Mouse (Mus musculus): ENCODE data around the gene Apbb2. TPM values are rescaled to one million over a fixed set of nuclear protein-coding genes. Genes with fewer than 3 reads are reported as not detected.

Gene Apbb2
- polyA plus RNA-seq, 1 experiment from 2014 or later = 28.2 TPM

GRCm38 (mm10) chr5:66505071-66505470 is 113.5 kb downstream of the Apbb2 start:
- H3K27ac ChIP-seq = no peak overlapping the region
- H3K4me3 ChIP-seq = no peak overlapping the region
- no peaks in the 10 kb centered on the region for H3K9me3 ChIP-seq
- H3K27me3 ChIP-seq (ENCODE audit: poor library complexity, severe bottlenecking) = no peaks in the 10 kb centered on the region
- DNase-seq (ENCODE audit: extremely low spot score, low spot score) = no peak
- 89% methylated on average over 1 of the region's 1 CpGs for WGBS
- H3K36me3 ChIP-seq (replicated peaks) = no peaks in the 10 kb centered on the region
- peaks cover 14% of the 10 kb centered on the region for H3K4me1 ChIP-seq

DNA sequence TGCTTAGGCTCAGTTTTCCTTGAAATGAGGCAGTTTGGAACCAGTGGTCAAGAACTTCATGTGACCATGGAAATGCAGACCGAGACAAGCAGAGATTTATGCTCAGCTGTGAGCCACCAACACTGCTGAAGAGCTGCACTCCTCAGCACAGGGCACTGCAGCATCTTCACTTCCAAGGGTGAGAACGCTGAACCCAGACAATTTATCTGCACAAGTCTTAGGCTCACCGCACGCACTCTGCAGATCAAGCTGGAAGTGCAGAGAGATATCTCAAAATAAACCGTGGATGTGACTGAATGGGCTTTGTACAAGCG is 114.2 kb downstream of the Apbb2 start:
- H3K4me1 ChIP-seq = peaks cover 14% of the 10 kb centered on the region
- H3K27me3 ChIP-seq (ENCODE audit: poor library complexity, severe bottlenecking) = no peaks in the 10 kb centered on the region
- no peaks in the 10 kb centered on the region for H3K9me3 ChIP-seq
- no peak overlapping the region for H3K4me3 ChIP-seq
- no peaks in the 10 kb centered on the region for H3K36me3 ChIP-seq (replicated peaks)
- H3K27ac ChIP-seq = 0 out of 2 replicates have a peak overlapping the region, but pooled peaks have one; percentile 15
- WGBS = 87% methylated on average over 6 of the region's 6 CpGs
- DNase-seq (ENCODE audit: extremely low spot score, low spot score) = no peak

- Histone ChIP-seq H3K9me3 (no peaks in the 10 kb centered on the region), H3K36me3 (replicated peaks) (no peaks in the 10 kb centered on the region), H3K4me1 (peaks cover 14% of the 10 kb centered on the region), H3K27ac (0 out of 2 replicates have a peak overlapping the region, but pooled peaks have one; percentile 15), H3K27me3 (ENCODE audit: poor library complexity, severe bottlenecking) (no peaks in the 10 kb centered on the region), H3K4me3 (no peak overlapping the region)
- no peak for DNase-seq (ENCODE audit: extremely low spot score, low spot score)
- WGBS = 77% methylated on average over 17 of the region's 17 CpGs
These were observed 114.8 kb downstream of the Apbb2 start for GRCm38 (mm10) chr5:66503557-66504433.

- Histone ChIP-seq H3K4me1 (peaks cover 14% of the 10 kb centered on the region), H3K36me3 (replicated peaks) (no peaks in the 10 kb centered on the region), H3K9me3 (no peaks in the 10 kb centered on the region), H3K27ac (no peak overlapping the region), H3K4me3 (no peak overlapping the region), H3K27me3 (ENCODE audit: poor library complexity, severe bottlenecking) (no peaks in the 10 kb centered on the region)
- 93% methylated on average over 1 of the region's 1 CpGs for WGBS
- DNase-seq (ENCODE audit: extremely low spot score, low spot score) = no peak
These were observed 115.6 kb downstream of the Apbb2 start for GRCm38 (mm10) chr5:66503033-66503432.

DNA sequence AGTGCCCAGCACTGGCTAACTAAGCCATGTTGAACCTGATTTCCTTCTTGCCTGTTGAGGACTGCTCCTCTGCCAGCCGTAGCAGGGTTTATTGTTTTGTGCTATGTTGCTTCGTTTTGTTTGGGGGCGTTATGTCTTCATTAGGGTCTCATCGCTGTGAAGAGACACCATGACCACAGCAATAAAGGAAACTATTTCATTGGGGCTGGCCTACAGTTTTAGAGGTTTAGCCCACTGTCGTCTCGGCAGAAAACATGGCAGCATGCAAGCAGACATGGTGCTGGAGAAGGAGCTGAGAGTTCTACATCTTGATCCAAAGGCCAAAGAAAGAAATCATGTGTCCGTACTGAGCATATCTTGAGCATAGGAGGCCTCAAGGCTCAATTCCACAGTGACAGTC is 119.0 kb downstream of the Apbb2 start:
- DNase-seq (ENCODE audit: extremely low spot score, low spot score) = no peak
- H3K9me3 ChIP-seq = no peaks in the 10 kb centered on the region
- H3K27me3 ChIP-seq (ENCODE audit: poor library complexity, severe bottlenecking) = no peaks in the 10 kb centered on the region
- 93% methylated on average over 7 of the region's 7 CpGs for WGBS
- H3K4me3 ChIP-seq = no peak overlapping the region
- no peaks in the 10 kb centered on the region for H3K36me3 ChIP-seq (replicated peaks)
- H3K4me1 ChIP-seq = peaks cover 36% of the 10 kb centered on the region
- H3K27ac ChIP-seq = no peak overlapping the region

- WGBS = 77% methylated on average over 1 of the region's 1 CpGs
- Histone ChIP-seq H3K4me3 (no peak overlapping the region), H3K27me3 (ENCODE audit: poor library complexity, severe bottlenecking) (no peaks in the 10 kb centered on the region), H3K27ac (no peak overlapping the region), H3K36me3 (replicated peaks) (no peaks in the 10 kb centered on the region), H3K9me3 (no peaks in the 10 kb centered on the region), H3K4me1 (peaks cover 27% of the 10 kb centered on the region)
- no peak for DNase-seq (ENCODE audit: extremely low spot score, low spot score)
These were observed 120.4 kb downstream of the Apbb2 start for GRCm38 (mm10) chr5:66498140-66498539.

DNA sequence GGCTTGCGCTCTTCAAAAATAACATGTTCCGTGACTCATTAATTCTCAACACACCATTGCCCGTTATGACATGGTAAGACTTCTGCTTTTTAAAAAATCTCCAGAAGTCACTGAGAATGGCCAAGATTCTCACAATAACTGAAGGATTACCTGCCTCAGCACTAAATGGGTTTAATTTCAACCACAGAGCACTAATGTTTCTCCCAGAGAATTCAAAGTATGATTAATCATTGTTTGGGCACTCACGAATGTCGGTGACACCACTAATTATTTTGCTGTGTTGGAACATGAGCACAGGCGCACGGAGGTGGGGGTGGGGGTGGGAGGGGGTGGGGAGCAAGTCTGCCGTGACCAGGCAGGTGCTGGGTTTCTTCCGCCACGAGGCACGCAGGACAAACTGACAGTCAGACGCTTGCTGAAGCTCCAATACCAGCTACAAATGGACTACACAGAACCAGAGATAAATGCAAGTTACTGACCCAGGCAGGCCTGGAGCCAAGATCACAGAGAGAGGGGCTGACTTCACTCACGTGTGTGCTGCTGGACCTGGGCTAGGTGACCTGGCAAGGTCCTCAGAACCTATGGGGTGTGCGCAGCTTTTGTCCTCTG is 121.0 kb downstream of the Apbb2 start:
- Histone ChIP-seq H3K4me3 (no peak overlapping the region), H3K9me3 (no peaks in the 10 kb centered on the region), H3K4me1 (peaks cover 32% of the 10 kb centered on the region), H3K27ac (0 out of 2 replicates have a peak overlapping the region, but pooled peaks have one; percentile 37), H3K36me3 (replicated peaks) (no peaks in the 10 kb centered on the region), H3K27me3 (ENCODE audit: poor library complexity, severe bottlenecking) (no peaks in the 10 kb centered on the region)
- DNase-seq (ENCODE audit: extremely low spot score, low spot score) = no peak
- WGBS = 75% methylated on average over 14 of the region's 14 CpGs

- no peak overlapping the region for H3K4me3 ChIP-seq
- no peaks in the 10 kb centered on the region for H3K9me3 ChIP-seq
- no peak for DNase-seq (ENCODE audit: extremely low spot score, low spot score)
- H3K4me1 ChIP-seq = peaks cover 38% of the 10 kb centered on the region
- H3K27ac ChIP-seq = no peak overlapping the region
- WGBS = 70% methylated on average over 4 of the region's 4 CpGs
- H3K36me3 ChIP-seq (replicated peaks) = no peaks in the 10 kb centered on the region
- H3K27me3 ChIP-seq (ENCODE audit: poor library complexity, severe bottlenecking) = no peaks in the 10 kb centered on the region
These were observed 121.7 kb downstream of the Apbb2 start for GRCm38 (mm10) chr5:66496881-66497360.

- Histone ChIP-seq H3K4me3 (no peak overlapping the region), H3K27me3 (ENCODE audit: poor library complexity, severe bottlenecking) (no peaks in the 10 kb centered on the region), H3K27ac (no peak overlapping the region; the same call in 1 of the 2 replicates), H3K4me1 (peaks cover 41% of the 10 kb centered on the region), H3K36me3 (replicated peaks) (no peaks in the 10 kb centered on the region), H3K9me3 (no peaks in the 10 kb centered on the region)
- DNase-seq (ENCODE audit: extremely low spot score, low spot score) = no peak
- WGBS = 61% methylated on average over 4 of the region's 4 CpGs
These were observed 123.9 kb downstream of the Apbb2 start for GRCm38 (mm10) chr5:66494651-66495050.

DNA sequence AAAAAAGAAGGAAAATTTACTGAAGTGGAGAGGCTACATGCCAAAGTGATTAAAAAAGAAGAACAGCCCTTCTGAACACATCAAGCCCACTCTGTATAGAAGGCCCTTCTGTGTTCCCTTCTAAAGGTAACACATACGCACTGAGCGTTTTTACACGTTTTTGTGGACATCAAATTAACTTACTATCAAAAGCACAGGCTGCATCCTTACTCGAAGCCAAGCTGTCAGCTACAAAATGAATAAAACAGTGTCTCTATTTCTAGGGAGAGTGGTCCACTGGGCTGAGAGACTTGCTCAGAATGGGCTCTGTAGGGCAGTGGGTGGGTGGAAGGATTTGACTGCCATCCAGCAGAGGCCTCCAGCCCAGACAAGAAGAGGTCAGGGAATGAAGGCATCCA is 126.0 kb downstream of the Apbb2 start:
- Histone ChIP-seq H3K27me3 (ENCODE audit: poor library complexity, severe bottlenecking) (no peaks in the 10 kb centered on the region), H3K9me3 (no peaks in the 10 kb centered on the region), H3K4me3 (no peak overlapping the region), H3K36me3 (replicated peaks) (no peaks in the 10 kb centered on the region), H3K27ac (peak overlapping the region; percentile 12; the same call in 1 of the 2 replicates), H3K4me1 (peaks cover 36% of the 10 kb centered on the region)
- DNase-seq (ENCODE audit: extremely low spot score, low spot score) = no peak
- 88% methylated on average over 4 of the region's 4 CpGs for WGBS

- Histone ChIP-seq H3K36me3 (replicated peaks) (no peaks in the 10 kb centered on the region), H3K4me3 (no peak overlapping the region), H3K27me3 (ENCODE audit: poor library complexity, severe bottlenecking) (no peaks in the 10 kb centered on the region), H3K4me1 (peaks cover 31% of the 10 kb centered on the region), H3K9me3 (no peaks in the 10 kb centered on the region), H3K27ac (no peak overlapping the region)
- DNase-seq (ENCODE audit: extremely low spot score, low spot score) = no peak
- WGBS = 91% methylated on average over 14 of the region's 14 CpGs
These were observed 126.5 kb downstream of the Apbb2 start for GRCm38 (mm10) chr5:66491907-66492562.

DNA sequence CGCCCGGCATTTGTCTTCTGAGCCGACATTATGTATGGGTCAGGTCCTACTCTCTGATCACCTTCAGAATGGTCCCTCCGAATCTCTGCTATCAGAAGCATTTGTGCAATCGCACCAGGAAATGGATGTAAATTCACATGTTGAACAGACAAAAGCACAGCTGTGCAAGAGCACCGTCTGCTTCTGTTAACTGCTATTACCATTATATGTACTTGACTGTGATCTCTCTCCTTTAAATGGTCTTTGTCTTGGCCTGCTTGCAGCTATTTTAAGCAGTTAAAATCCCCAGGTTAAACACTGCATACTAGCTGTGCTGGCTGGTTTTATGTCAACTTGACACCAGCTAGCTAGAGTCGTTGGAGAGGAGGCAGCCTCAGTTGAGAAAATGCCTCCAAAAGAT is 132.6 kb downstream of the Apbb2 start:
- Histone ChIP-seq H3K27ac (no peak overlapping the region), H3K36me3 (replicated peaks) (no peaks in the 10 kb centered on the region), H3K9me3 (no peaks in the 10 kb centered on the region), H3K4me3 (no peak overlapping the region), H3K4me1 (peaks cover 15% of the 10 kb centered on the region), H3K27me3 (ENCODE audit: poor library complexity, severe bottlenecking) (no peaks in the 10 kb centered on the region)
- no peak for DNase-seq (ENCODE audit: extremely low spot score, low spot score)
- 83% methylated on average over 7 of the region's 7 CpGs for WGBS

DNA sequence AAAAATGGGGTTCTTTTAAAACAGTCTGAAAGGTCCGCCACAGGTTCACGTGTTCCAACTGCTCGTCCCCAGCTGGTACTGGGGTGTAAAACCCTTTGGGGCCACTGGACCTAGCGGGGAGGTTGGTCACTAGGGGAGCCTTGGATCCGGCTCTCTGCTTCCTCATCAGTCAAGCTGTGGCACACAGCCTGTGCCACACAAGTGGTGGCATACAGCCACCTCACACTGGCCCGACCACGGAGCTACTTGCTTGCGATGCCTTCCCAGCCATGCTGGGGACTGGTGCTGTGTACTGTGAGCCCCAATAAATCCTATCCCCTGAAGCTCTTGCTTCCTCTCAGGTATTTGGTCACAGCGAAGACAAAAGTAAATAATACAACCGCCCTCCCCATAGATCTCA is 142.3 kb downstream of the Apbb2 start:
- Histone ChIP-seq H3K9me3 (no peaks in the 10 kb centered on the region), H3K27ac (no peak overlapping the region), H3K27me3 (ENCODE audit: poor library complexity, severe bottlenecking) (no peaks in the 10 kb centered on the region), H3K4me3 (no peak overlapping the region), H3K36me3 (replicated peaks) (no peaks in the 10 kb centered on the region), H3K4me1 (peaks cover 14% of the 10 kb centered on the region)
- DNase-seq (ENCODE audit: extremely low spot score, low spot score) = no peak
- WGBS = 91% methylated on average over 10 of the region's 10 CpGs
